Mouse (Mus musculus): ENCODE measurements around the gene Ppm1m. TPM values are rescaled to one million over a fixed set of nuclear protein-coding genes. Genes with fewer than 3 reads are reported as not detected.
"Not testable (repeated sequence)": the region's sequence is repeated elsewhere in the genome, so short reads cannot be mapped to it uniquely, and the experiment has no call there.

Ppm1m gene
- polyA plus RNA-seq, 1 experiment from 2014 or later = 11.1 TPM

DNA sequence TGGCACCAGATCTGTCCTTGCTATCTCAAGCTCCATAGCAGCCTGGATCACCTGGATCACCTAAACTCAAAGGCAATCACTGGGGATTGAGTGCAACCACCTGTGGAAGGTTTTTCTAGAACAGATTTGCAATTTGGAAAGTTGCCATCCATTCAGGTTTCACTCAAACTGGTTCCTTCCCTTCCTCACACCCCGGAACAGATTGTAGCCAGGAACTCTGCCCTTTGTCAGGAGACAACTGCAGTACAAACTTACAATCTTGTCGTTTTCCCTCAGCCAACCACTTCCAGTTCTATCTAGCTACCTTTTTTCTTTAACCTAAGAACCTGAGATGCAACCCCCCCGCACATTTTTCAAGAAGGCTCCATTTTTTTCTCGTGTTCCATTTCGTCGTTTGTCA lies 29.6 kb downstream of the Ppm1m start:
- DNase-seq = no peak
- no peak overlapping the region for H3K9ac ChIP-seq (replicated peaks)
- 41% methylated on average over 6 of the region's 6 CpGs for WGBS (ENCODE audit: insufficient replicate concordance)
- no peak for ATAC-seq
- no peaks in the 10 kb centered on the region for H3K9me3 ChIP-seq (ENCODE audit: low read length)
- 0 out of 2 replicates have a peak, but pooled peaks cover 2% of the 10 kb centered on the region for H3K36me3 ChIP-seq (replicated peaks; ENCODE audit: insufficient read depth, low read length)
- H3K4me3 ChIP-seq (ENCODE audit: low read depth, low read length) = no peak overlapping the region
- H3K27ac ChIP-seq (ENCODE audit: low read depth) = no peak overlapping the region
- peaks cover 31% of the 10 kb centered on the region for H3K4me1 ChIP-seq (ENCODE audit: insufficient read depth)
- TF ChIP-seq CTCF (IDR thresholded peaks at IDR 0.05; ENCODE audit: low read depth) (no peak), EP300 (IDR thresholded peaks at IDR 0.05; ENCODE audit: low read depth) (no peak)
- peak overlapping the region; percentile 92 for H3K4me2 ChIP-seq (ENCODE audit: low read depth, low read length)
- H3K27me3 ChIP-seq (ENCODE audit: insufficient read depth, low read length) = no peaks in the 10 kb centered on the region

DNA sequence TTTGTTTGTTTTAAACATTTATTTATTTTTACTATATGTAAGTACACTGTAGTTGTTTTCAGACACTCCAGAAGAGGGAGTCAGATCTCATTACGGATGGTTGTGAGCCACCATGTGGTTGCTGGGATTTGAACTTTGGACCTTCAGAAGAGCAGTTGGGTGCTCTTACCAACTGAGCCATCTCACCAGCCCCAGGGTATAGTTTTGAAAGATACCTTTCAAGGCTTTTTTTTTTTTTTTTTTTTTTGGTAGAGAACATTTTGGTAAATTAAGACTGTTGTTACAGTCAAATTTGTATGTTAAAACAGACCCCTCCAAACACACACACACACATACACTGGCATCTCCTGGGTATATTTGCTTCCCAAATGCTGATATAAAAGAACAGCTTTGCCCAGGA lies 30.5 kb downstream of the Ppm1m start:
- not testable (repeated sequence) for H3K36me3 ChIP-seq (replicated peaks; ENCODE audit: insufficient read depth, low read length); DNase-seq; ATAC-seq; H3K4me3 ChIP-seq (ENCODE audit: low read depth, low read length); H3K27ac ChIP-seq (ENCODE audit: low read depth); H3K27me3 ChIP-seq (ENCODE audit: insufficient read depth, low read length); H3K4me2 ChIP-seq (ENCODE audit: low read depth, low read length); H3K9me3 ChIP-seq (ENCODE audit: low read length); H3K9ac ChIP-seq (replicated peaks)
- 0 out of 2 replicates have a peak, but pooled peaks have one; percentile 7 for TF ChIP-seq CTCF (IDR thresholded peaks at IDR 0.05; ENCODE audit: low read depth)
- WGBS (ENCODE audit: insufficient replicate concordance) = 65% methylated on average over 1 of the region's 1 CpGs
- peaks cover 26% of the 10 kb centered on the region for H3K4me1 ChIP-seq (ENCODE audit: insufficient read depth)

DNA sequence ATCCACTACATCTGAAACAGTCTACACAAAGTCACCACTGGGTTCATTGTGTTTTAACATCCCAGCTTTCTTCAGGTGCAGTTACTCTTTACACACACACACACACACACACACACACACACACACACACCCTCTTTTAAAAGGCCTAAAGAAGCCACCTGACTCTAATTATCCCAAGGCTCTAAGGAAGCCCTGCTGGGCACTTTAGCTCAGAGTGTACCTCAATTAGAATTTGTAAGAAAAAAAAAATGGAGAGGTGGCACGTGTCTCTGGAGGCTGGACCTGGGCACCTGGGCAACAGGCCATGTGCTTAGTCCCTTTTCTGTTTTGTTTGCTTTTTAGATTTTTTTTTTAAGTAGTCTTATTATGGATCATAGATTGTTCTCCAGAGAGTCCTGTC lies 31.8 kb downstream of the Ppm1m start:
- 56% methylated on average over 1 of the region's 1 CpGs for WGBS (ENCODE audit: insufficient replicate concordance)
- H3K4me3 ChIP-seq (ENCODE audit: low read depth, low read length) = no peak overlapping the region
- ATAC-seq = no peak

DNA sequence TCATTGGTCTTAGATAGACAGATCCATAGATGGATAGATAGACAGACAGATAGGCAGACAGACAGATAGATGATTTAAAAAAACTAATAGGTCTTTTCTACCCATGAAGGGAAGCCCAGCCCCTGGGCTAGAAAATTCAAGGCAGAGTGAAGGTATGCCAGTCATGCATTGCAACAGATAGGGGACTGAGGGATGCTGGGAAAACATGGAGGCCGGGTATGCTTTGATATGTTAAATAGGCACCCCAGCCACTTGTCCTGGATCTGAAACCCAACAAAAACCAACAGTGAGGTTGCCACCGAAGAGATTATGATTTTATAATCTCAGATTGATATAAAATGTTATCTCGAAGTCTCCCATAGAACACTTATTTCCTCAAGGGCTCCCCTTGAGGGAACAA lies 32.3 kb downstream of the Ppm1m start:
- Histone ChIP-seq H3K4me3 (ENCODE audit: low read depth, low read length) (no peak overlapping the region), H3K27me3 (ENCODE audit: insufficient read depth, low read length) (no peaks in the 10 kb centered on the region), H3K27ac (ENCODE audit: low read depth) (no peak overlapping the region), H3K9me3 (ENCODE audit: low read length) (no peaks in the 10 kb centered on the region), H3K9ac (replicated peaks) (no peak overlapping the region), H3K4me2 (ENCODE audit: low read depth, low read length) (no peak overlapping the region), H3K4me1 (ENCODE audit: insufficient read depth) (peaks cover 15% of the 10 kb centered on the region), H3K36me3 (replicated peaks; ENCODE audit: insufficient read depth, low read length) (no peaks in the 10 kb centered on the region)
- ATAC-seq (no peak), DNase-seq (no peak)
- WGBS (ENCODE audit: insufficient replicate concordance) = 72% methylated on average over 3 of the region's 3 CpGs
- TF ChIP-seq EP300 (IDR thresholded peaks at IDR 0.05; ENCODE audit: low read depth) (no peak), CTCF (IDR thresholded peaks at IDR 0.05; ENCODE audit: low read depth) (no peak)

More for the DNA sequence above, 31.8 kb downstream of the Ppm1m start:
- Histone ChIP-seq H3K4me2 (ENCODE audit: low read depth, low read length) (no peak overlapping the region), H3K27me3 (ENCODE audit: insufficient read depth, low read length) (no peaks in the 10 kb centered on the region), H3K36me3 (replicated peaks; ENCODE audit: insufficient read depth, low read length) (no peaks in the 10 kb centered on the region), H3K9me3 (ENCODE audit: low read length) (no peaks in the 10 kb centered on the region), H3K9ac (replicated peaks) (no peak overlapping the region), H3K4me1 (ENCODE audit: insufficient read depth) (peaks cover 15% of the 10 kb centered on the region), H3K27ac (ENCODE audit: low read depth) (no peak overlapping the region)
- TF ChIP-seq EP300 (IDR thresholded peaks at IDR 0.05; ENCODE audit: low read depth) (no peak), CTCF (IDR thresholded peaks at IDR 0.05; ENCODE audit: low read depth) (no peak)
- DNase-seq = no peak

DNA sequence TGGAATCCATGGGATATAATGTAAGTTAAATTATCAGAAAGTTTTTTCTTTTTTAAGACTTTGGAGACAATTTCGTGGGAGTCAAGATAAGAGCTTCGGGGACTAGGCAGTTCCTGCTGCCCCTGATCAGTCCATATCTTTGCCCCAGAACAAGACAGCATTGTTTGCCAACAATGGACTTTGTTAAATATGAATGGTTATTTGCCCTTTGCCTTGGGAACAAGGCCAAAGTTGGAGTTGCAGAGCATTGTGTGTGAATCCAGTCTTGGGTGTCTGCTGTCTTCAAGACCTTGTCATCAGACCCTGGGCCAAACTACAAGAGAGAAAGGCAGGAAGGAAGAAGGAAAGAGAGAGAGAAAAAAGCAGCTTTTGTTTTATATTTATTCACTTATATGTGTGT lies 32.8 kb downstream of the Ppm1m start:
- Histone ChIP-seq H3K9me3 (ENCODE audit: low read length) (no peaks in the 10 kb centered on the region), H3K27me3 (ENCODE audit: insufficient read depth, low read length) (no peaks in the 10 kb centered on the region), H3K4me1 (ENCODE audit: insufficient read depth) (peaks cover 12% of the 10 kb centered on the region), H3K27ac (ENCODE audit: low read depth) (no peak overlapping the region), H3K9ac (replicated peaks) (no peak overlapping the region), H3K4me2 (ENCODE audit: low read depth, low read length) (no peak overlapping the region), H3K36me3 (replicated peaks; ENCODE audit: insufficient read depth, low read length) (no peaks in the 10 kb centered on the region), H3K4me3 (ENCODE audit: low read depth, low read length) (no peak overlapping the region)
- no peak for ATAC-seq
- DNase-seq = no peak
- 28% methylated on average over 2 of the region's 2 CpGs for WGBS (ENCODE audit: insufficient replicate concordance)
- TF ChIP-seq EP300 (IDR thresholded peaks at IDR 0.05; ENCODE audit: low read depth) (no peak), CTCF (IDR thresholded peaks at IDR 0.05; ENCODE audit: low read depth) (no peak)

DNA sequence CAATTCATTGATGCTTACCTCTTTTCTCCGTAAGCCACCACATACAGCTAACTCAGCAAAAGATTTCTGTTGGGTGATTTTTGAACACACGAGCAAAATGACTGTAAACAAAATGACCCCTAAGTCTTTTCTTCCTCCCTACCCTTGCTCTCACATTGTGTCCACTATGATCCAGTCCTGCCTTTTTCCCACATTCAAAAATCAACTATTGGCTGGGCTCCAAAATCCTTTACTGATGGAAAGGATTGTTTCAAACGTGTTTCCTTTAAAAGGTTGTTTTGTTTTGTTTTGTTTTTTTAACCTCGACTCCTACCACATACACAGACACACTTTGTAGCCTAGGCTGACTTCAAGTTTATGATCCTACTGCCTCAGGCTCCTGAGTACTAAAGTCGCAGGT lies 39.1 kb downstream of the Ppm1m start:
- H3K9me3 ChIP-seq (ENCODE audit: low read length) = no peaks in the 10 kb centered on the region
- H3K4me2 ChIP-seq (ENCODE audit: low read depth, low read length) = peak overlapping the region; percentile 66
- H3K27me3 ChIP-seq (ENCODE audit: insufficient read depth, low read length) = no peaks in the 10 kb centered on the region
- H3K9ac ChIP-seq (replicated peaks) = peak overlapping the region; percentile 70
- peaks cover 11% of the 10 kb centered on the region for H3K4me1 ChIP-seq (ENCODE audit: insufficient read depth)
- peak overlapping the region; percentile 98 for H3K27ac ChIP-seq (ENCODE audit: low read depth)
- 49% methylated on average over 5 of the region's 5 CpGs for WGBS (ENCODE audit: insufficient replicate concordance)
- no peak for DNase-seq
- no peak for ATAC-seq
- H3K4me3 ChIP-seq (ENCODE audit: low read depth, low read length) = peak overlapping the region; percentile 72
- TF ChIP-seq EP300 (IDR thresholded peaks at IDR 0.05; ENCODE audit: low read depth) (no peak), CTCF (IDR thresholded peaks at IDR 0.05; ENCODE audit: low read depth) (no peak)
- no peaks in the 10 kb centered on the region; the same call in 1 of the 2 replicates for H3K36me3 ChIP-seq (replicated peaks; ENCODE audit: insufficient read depth, low read length)

Measured in liver, postnatal 0 days (tissue).